Mouse (Mus musculus) neural tube, embryonic 11.5 days (tissue): ENCODE data around the gene Tmem255a. TPM values are rescaled to one million over a fixed set of nuclear protein-coding genes. Genes with fewer than 3 reads are reported as not detected.

ENCODE experiments used
- ATAC-seq: fragments of 200-750 bp; cut with Nextera tagmentation; 2 replicates; pipeline ENCODE4 v1.8.0; 2017; ENCODE audit warnings: moderate number of reproducible peaks, mild to moderate bottlenecking, moderate TSS enrichment, moderate library complexity; ENCODE audit not compliant: insufficient read depth, low FRiP score, low TSS enrichment
- DNase-seq: peaks from one replicate; pipeline ENCODE4 v3.0.0-alpha.2; 2015; ENCODE audit warnings: low spot score
- H3K27ac ChIP-seq: fragments of 300-500 bp; sonication (generic); 2 replicates; pipeline ENCODE4 v1.5.1; 2014; ENCODE audit warnings: low read depth, mild to moderate bottlenecking, low read length
- H3K27me3 ChIP-seq: fragments of 300-500 bp; sonication (generic); 2 replicates; pipeline ENCODE4 v1.6.1; 2014; ENCODE audit warnings: mild to moderate bottlenecking, low read length, mixed read lengths; ENCODE audit not compliant: control insufficient read depth, insufficient read depth
- H3K36me3 ChIP-seq: fragments of 300-500 bp; sonication (generic); 2 replicates; pipeline ENCODE4 v1.6.1; 2014; ENCODE audit warnings: mild to moderate bottlenecking, low read length, moderate library complexity, mixed read lengths; ENCODE audit not compliant: control insufficient read depth, insufficient read depth
- H3K4me1 ChIP-seq: fragments of 300-500 bp; sonication (generic); 2 replicates; pipeline ENCODE4 v1.6.1; 2014; ENCODE audit warnings: low read length, mixed read lengths; ENCODE audit not compliant: control insufficient read depth, insufficient read depth
- H3K4me2 ChIP-seq: fragments of 300-500 bp; sonication (generic); 2 replicates; pipeline ENCODE4 v1.6.1; 2014; ENCODE audit warnings: low read depth, mild to moderate bottlenecking, moderate library complexity
- H3K4me3 ChIP-seq: fragments of 300-500 bp; sonication (generic); 2 replicates; pipeline ENCODE4 v1.5.1; 2014; ENCODE audit warnings: low read depth, low read length
- H3K9ac ChIP-seq: fragments of 300-500 bp; sonication (generic); 2 replicates; pipeline ENCODE4 v1.6.1; 2014; ENCODE audit warnings: mild to moderate bottlenecking, low read length
- H3K9me3 ChIP-seq: fragments of 300-500 bp; sonication (generic); 2 replicates; pipeline ENCODE4 v1.6.1; 2016; ENCODE audit warnings: low read length; ENCODE audit not compliant: control insufficient read depth
- WGBS: fragments of 180-500 bp; shearing (Covaris S2); extraction: QIAGEN DNeasy Blood & Tissue Kit; methylation state at CpG from one replicate; pipeline ENCODE4 v1.1.7; 2014; 5-methylcytosine and 5-hydroxymethylcytosine counted together
- polyA plus RNA-seq: library from polyadenylated mRNA; unstranded; fragments of >200 nt; fragmentation: Nextera tagmentation; extraction: Ambion mirVana; gene quantifications from 2 replicates; pipeline ENCODE4 v1.2.1, GENCODE M21; 2014

The Tmem255a gene
- polyA plus RNA-seq, 1 experiment from 2014 or later, result 28.1 TPM

- H3K36me3 ChIP-seq, result no peaks in the 10 kb centered on the region
- no peak overlapping the region for H3K27ac ChIP-seq
- no peaks in the 10 kb centered on the region for H3K27me3 ChIP-seq
- no peak overlapping the region for H3K4me3 ChIP-seq
- H3K9me3 ChIP-seq, result no peaks in the 10 kb centered on the region
- DNase-seq (no peak), ATAC-seq (no peak)
- no peak overlapping the region for H3K9ac ChIP-seq
- H3K4me2 ChIP-seq, result no peak overlapping the region
- WGBS, result 67% methylated on average over 2 of the region's 2 CpGs
- no peaks in the 10 kb centered on the region for H3K4me1 ChIP-seq
These were observed 29.5 kb downstream of the Tmem255a start for GRCm38 (mm10) chrX:38222757-38223156.

- Histone ChIP-seq H3K4me3 (no peak overlapping the region), H3K4me2 (no peak overlapping the region), H3K9me3 (no peaks in the 10 kb centered on the region), H3K27ac (no peak overlapping the region), H3K27me3 (no peaks in the 10 kb centered on the region), H3K36me3 (no peaks in the 10 kb centered on the region), H3K9ac (no peak overlapping the region), H3K4me1 (no peaks in the 10 kb centered on the region)
- WGBS, result 70% methylated on average over 2 of the region's 2 CpGs
- ATAC-seq (no peak), DNase-seq (no peak)
These were observed 34.6 kb downstream of the Tmem255a start for GRCm38 (mm10) chrX:38217676-38217991.

GRCm38 (mm10) chrX:38216986-38217675, 35.1 kb downstream of the Tmem255a start:
- no peak for ATAC-seq
- WGBS, result 82% methylated on average over 9 of the region's 9 CpGs

GRCm38 (mm10) chrX:38207392-38207791, 44.8 kb downstream of the Tmem255a start:
- H3K27me3 ChIP-seq, result no peaks in the 10 kb centered on the region
- H3K9ac ChIP-seq, result no peak overlapping the region
- H3K9me3 ChIP-seq, result no peaks in the 10 kb centered on the region
- 69% methylated on average over 1 of the region's 1 CpGs for WGBS
- no peak overlapping the region for H3K4me2 ChIP-seq
- no peak for DNase-seq
- no peak for ATAC-seq
- H3K4me3 ChIP-seq, result no peak overlapping the region
- no peaks in the 10 kb centered on the region for H3K36me3 ChIP-seq
- H3K27ac ChIP-seq, result no peak overlapping the region
- no peaks in the 10 kb centered on the region for H3K4me1 ChIP-seq

More at GRCm38 (mm10) chrX:38216986-38217675, 35.1 kb downstream of the Tmem255a start:
- Histone ChIP-seq H3K4me3 (no peak overlapping the region), H3K4me1 (no peaks in the 10 kb centered on the region), H3K27me3 (no peaks in the 10 kb centered on the region), H3K27ac (no peak overlapping the region), H3K9ac (no peak overlapping the region), H3K9me3 (no peaks in the 10 kb centered on the region), H3K4me2 (no peak overlapping the region), H3K36me3 (no peaks in the 10 kb centered on the region)
- DNase-seq, result no peak

GRCm38 (mm10) chrX:38201816-38202215, 50.4 kb downstream of the Tmem255a start:
- Histone ChIP-seq H3K36me3 (no peaks in the 10 kb centered on the region), H3K9ac (no peak overlapping the region), H3K4me3 (no peak overlapping the region), H3K4me1 (no peaks in the 10 kb centered on the region), H3K4me2 (no peak overlapping the region), H3K27me3 (no peaks in the 10 kb centered on the region), H3K9me3 (no peaks in the 10 kb centered on the region), H3K27ac (no peak overlapping the region)
- 81% methylated on average over 2 of the region's 2 CpGs for WGBS
- ATAC-seq (no peak), DNase-seq (no peak)

- no peaks in the 10 kb centered on the region for H3K9me3 ChIP-seq
- H3K27ac ChIP-seq, result no peak overlapping the region
- peak overlapping the region; percentile 54 for H3K4me2 ChIP-seq
- H3K27me3 ChIP-seq, result no peaks in the 10 kb centered on the region
- H3K4me1 ChIP-seq, result no peaks in the 10 kb centered on the region
- H3K9ac ChIP-seq, result peak overlapping the region; percentile 80
- ATAC-seq (no peak), DNase-seq (peak; percentile 10)
- WGBS, result 27% methylated on average over 3 of the region's 3 CpGs
- H3K4me3 ChIP-seq, result peak overlapping the region; percentile 55
- H3K36me3 ChIP-seq, result no peaks in the 10 kb centered on the region
These were observed 61.8 kb downstream of the Tmem255a start for GRCm38 (mm10) chrX:38190458-38190764.

GRCm38 (mm10) chrX:38189552-38190457, 62.4 kb downstream of the Tmem255a start, which contains the start of gene Zbtb33:
Gene Zbtb33, plus strand, starts transcription at chrX:38189793.
- WGBS, result 17% methylated on average over 56 of the region's 72 CpGs
- peak; percentile 91 for DNase-seq
- peak within 1 kb of the TSS; percentile 75 for H3K27ac ChIP-seq
- H3K9ac ChIP-seq, result peak within 1 kb of the TSS; percentile 80
- no peaks in the 10 kb centered on the region for H3K27me3 ChIP-seq
- H3K4me1 ChIP-seq, result no peaks in the 10 kb centered on the region
- H3K9me3 ChIP-seq, result no peaks in the 10 kb centered on the region
- no peaks in the 10 kb centered on the region for H3K36me3 ChIP-seq
- H3K4me3 ChIP-seq, result peak within 1 kb of the TSS; percentile 55
- peak; percentile 96 for ATAC-seq
- H3K4me2 ChIP-seq, result peak within 1 kb of the TSS; percentile 54

GRCm38 (mm10) chrX:38185520-38185919, 66.7 kb downstream of the Tmem255a start:
- DNase-seq, result no peak

More at GRCm38 (mm10) chrX:38185520-38185919, 66.7 kb downstream of the Tmem255a start:
- Histone ChIP-seq H3K4me3 (no peak overlapping the region), H3K27me3 (no peaks in the 10 kb centered on the region), H3K9me3 (no peaks in the 10 kb centered on the region), H3K4me2 (no peak overlapping the region), H3K36me3 (no peaks in the 10 kb centered on the region), H3K4me1 (no peaks in the 10 kb centered on the region), H3K9ac (no peak overlapping the region), H3K27ac (no peak overlapping the region)
- ATAC-seq, result no peak
- WGBS, result 34% methylated on average over 2 of the region's 2 CpGs
